In genomic region chr19:4119716-4120487, GRCm38 (mm10) we compare ENCODE assay signal across 10 mouse cellular contexts. TPM values are rescaled to one million over a fixed set of nuclear protein-coding genes. Genes with fewer than 3 reads are reported as not detected.
A peak's percentile ranks its signal among the peaks of the same experiment; 100 is the strongest.
DNase-seq lines count a peak whose midpoint lies in the region; ATAC-seq and TF ChIP-seq lines count a peak whose summit lies in the region.
"Had no signal": no experiment of that assay in that cellular context is flagged by ENCODE, and none has a peak within 500 bp of the region (broad histone marks: within the 10 kb centered on the region; RNA-seq: fewer than 3 reads in every experiment).

No protein-coding gene starts in this region.

- DNase-seq in hindbrain, embryonic 10.5 days (ENCODE audit: low spot score), result no peak
- no peak for DNase-seq in hindbrain, embryonic 11.5 days (ENCODE audit: low spot score)
- DNase-seq in 416B (ENCODE audit: low read depth), result peak; percentile 93
- DNase-seq in liver, embryonic 14.5 days (ENCODE audit: low read depth in 3 of 3, low spot score in 3 of 3), result no peak
- no peak for DNase-seq in layer of hippocampus, postnatal 10 days (ENCODE audit: low spot score in 2 of 2)
- DNase-seq in embryo, embryonic 10.5 days (ENCODE audit: low spot score), result no peak
- DNase-seq: layer of hippocampus, adult 9-11 months had no signal

- peak overlapping the region; percentile 51 for H3K4me3 ChIP-seq in hindbrain, embryonic 10.5 days
- H3K4me3 ChIP-seq in hindbrain, embryonic 11.5 days (ENCODE audit: low read depth, low read length), result no peak overlapping the region
- H3K4me3 ChIP-seq in embryonic facial prominence, embryonic 13.5 days, result no peak overlapping the region
- no peak overlapping the region for H3K4me3 ChIP-seq in liver, embryonic 14.5 days (ENCODE audit: insufficient read depth in 1 of 2, low read depth in 2 of 2, low read length in 2 of 2)

- no peak overlapping the region for H3K27ac ChIP-seq in hindbrain, embryonic 10.5 days
- H3K27ac ChIP-seq in hindbrain, embryonic 11.5 days (ENCODE audit: low read depth, low read length), result no peak overlapping the region
- H3K27ac ChIP-seq in embryonic facial prominence, embryonic 13.5 days, result no peak overlapping the region
- no peak overlapping the region for H3K27ac ChIP-seq in liver, embryonic 14.5 days

- no peak overlapping the region for H3K9ac ChIP-seq in hindbrain, embryonic 11.5 days (ENCODE audit: low read depth, low read length)
- no peak overlapping the region for H3K9ac ChIP-seq in embryonic facial prominence, embryonic 13.5 days
- no peak overlapping the region for H3K9ac ChIP-seq in liver, embryonic 14.5 days (replicated peaks)

- H3K36me3 ChIP-seq in hindbrain, embryonic 10.5 days, result peaks cover 36% of the 10 kb centered on the region
- 0 out of 2 replicates have a peak, but pooled peaks cover 2% of the 10 kb centered on the region for H3K36me3 ChIP-seq in hindbrain, embryonic 11.5 days (ENCODE audit: control insufficient read depth, insufficient read depth, low read length)
- peaks cover 31% of the 10 kb centered on the region for H3K36me3 ChIP-seq in embryonic facial prominence, embryonic 13.5 days
- H3K36me3 ChIP-seq in liver, embryonic 14.5 days (replicated peaks; ENCODE audit: control insufficient read depth, insufficient read depth, low read depth), result peaks cover 13% of the 10 kb centered on the region; the same call in 1 of the 2 replicates

- no peak for ATAC-seq in hindbrain, embryonic 11.5 days (ENCODE audit: low FRiP score)
- no peak for ATAC-seq in embryonic facial prominence, embryonic 13.5 days (ENCODE audit: insufficient number of reproducible peaks, insufficient read depth, low FRiP score, low TSS enrichment, low read depth)
- no peak for ATAC-seq in liver, embryonic 14.5 days (ENCODE audit: insufficient read depth)
- ATAC-seq in granulocyte monocyte progenitor cell, adult 5-6 weeks (replicated peaks; ENCODE audit: poor library complexity, severe bottlenecking), result no peak

- peaks cover 9% of the 10 kb centered on the region for H3K27me3 ChIP-seq in hindbrain, embryonic 10.5 days (ENCODE audit: insufficient read depth, poor library complexity, severe bottlenecking)
- H3K27me3 ChIP-seq in hindbrain, embryonic 11.5 days (ENCODE audit: control insufficient read depth, insufficient read depth, low read length), result no peaks in the 10 kb centered on the region
- no peaks in the 10 kb centered on the region for H3K27me3 ChIP-seq in embryonic facial prominence, embryonic 13.5 days
- H3K27me3 ChIP-seq in liver, embryonic 14.5 days (ENCODE audit: control insufficient read depth, insufficient read depth, low read length), result no peaks in the 10 kb centered on the region

- no peak for TF ChIP-seq EP300 in liver, embryonic 14.5 days (IDR thresholded peaks at IDR 0.05; ENCODE audit: low read depth)

- H3K4me2 ChIP-seq in hindbrain, embryonic 11.5 days (replicated peaks; ENCODE audit: low read depth, low read length), result no peak overlapping the region
- H3K4me2 ChIP-seq in embryonic facial prominence, embryonic 13.5 days, result peak overlapping the region; percentile 61
- peak overlapping the region; percentile 80 for H3K4me2 ChIP-seq in liver, embryonic 14.5 days (ENCODE audit: low read depth)

- TF ChIP-seq CTCF in liver, embryonic 14.5 days (IDR thresholded peaks at IDR 0.05; ENCODE audit: low read depth), result no peak

- no peaks in the 10 kb centered on the region for H3K9me3 ChIP-seq in hindbrain, embryonic 10.5 days
- no peaks in the 10 kb centered on the region for H3K9me3 ChIP-seq in hindbrain, embryonic 11.5 days (ENCODE audit: control insufficient read depth, low read length)
- no peaks in the 10 kb centered on the region for H3K9me3 ChIP-seq in embryonic facial prominence, embryonic 13.5 days
- H3K9me3 ChIP-seq in liver, embryonic 14.5 days (ENCODE audit: control insufficient read depth, low read length), result no peaks in the 10 kb centered on the region

- WGBS in hindbrain, embryonic 10.5 days, result 90% methylated on average over 6 of the region's 6 CpGs
- WGBS in hindbrain, embryonic 11.5 days, result 90% methylated on average over 6 of the region's 6 CpGs
- 90% methylated on average over 6 of the region's 6 CpGs for WGBS in embryonic facial prominence, embryonic 13.5 days
- WGBS in liver, embryonic 14.5 days (ENCODE audit: insufficient replicate concordance), result 53% methylated on average over 6 of the region's 6 CpGs

- H3K4me1 ChIP-seq in hindbrain, embryonic 10.5 days (replicated peaks), result peaks cover 11% of the 10 kb centered on the region
- H3K4me1 ChIP-seq in hindbrain, embryonic 11.5 days (replicated peaks; ENCODE audit: control insufficient read depth, insufficient read depth, low read length), result 0 out of 2 replicates have a peak, but pooled peaks cover 3% of the 10 kb centered on the region
- H3K4me1 ChIP-seq in embryonic facial prominence, embryonic 13.5 days, result peaks cover 30% of the 10 kb centered on the region
- H3K4me1 ChIP-seq in liver, embryonic 14.5 days (replicated peaks; ENCODE audit: control insufficient read depth in 2 of 2, insufficient read depth in 2 of 2, low read length in 1 of 2), result peaks cover 32 to 40% of the 10 kb centered on the region in 2 experiments

RNA-seq across cellular contexts. Expression of gene Aip, which starts 5.8 kb away (rescaled TPM):
- polyA plus RNA-seq in hindbrain, embryonic 10.5 days (2016; fragmentation: Nextera tagmentation; extraction: Ambion mirVana), result 65.8 and 73.9 TPM in 2 replicates
- polyA plus RNA-seq in hindbrain, embryonic 11.5 days (2014; fragmentation: Nextera tagmentation; extraction: Ambion mirVana), result 65.7 and 67.4 TPM in 2 replicates
- 97.6 and 107 TPM in 2 replicates for polyA plus RNA-seq in embryonic facial prominence, embryonic 13.5 days (2015; fragmentation: Nextera tagmentation; extraction: Ambion mirVana)
- polyA plus RNA-seq in liver, embryonic 14.5 days (2012; rRNA removed), result 28.8 and 33.2 TPM in 2 replicates
- polyA plus RNA-seq in liver, embryonic 14.5 days (2014; fragmentation: Nextera tagmentation; extraction: Ambion mirVana), result 29.4 TPM in 2 replicates
- total RNA-seq in granulocyte monocyte progenitor cell, adult 5-6 weeks (2014; fragmentation: Nextera tagmentation), result 19.6 and 60.2 TPM in 2 replicates
- 31.3 and 38.6 TPM in 2 replicates for total RNA-seq in granulocyte monocyte progenitor cell, adult 5-6 weeks (2017)
- 10 to 100 TPM; 74.6 to 76.5 TPM for total RNA-seq in layer of hippocampus, postnatal 10 days (2021)

RNA-seq across cellular contexts. Expression of gene Gpr152, which starts 19.7 kb away (rescaled TPM):
- not detected in 2 replicates for polyA plus RNA-seq in hindbrain, embryonic 10.5 days (2016; fragmentation: Nextera tagmentation; extraction: Ambion mirVana)
- polyA plus RNA-seq in hindbrain, embryonic 11.5 days (2014; fragmentation: Nextera tagmentation; extraction: Ambion mirVana), result not detected in 2 replicates
- polyA plus RNA-seq in embryonic facial prominence, embryonic 13.5 days (2015; fragmentation: Nextera tagmentation; extraction: Ambion mirVana), result not detected in 2 replicates
- polyA plus RNA-seq in liver, embryonic 14.5 days (2012; rRNA removed), result not detected in 2 replicates
- polyA plus RNA-seq in liver, embryonic 14.5 days (2014; fragmentation: Nextera tagmentation; extraction: Ambion mirVana), result not detected in 2 replicates
- not detected in 2 replicates for total RNA-seq in granulocyte monocyte progenitor cell, adult 5-6 weeks (2014; fragmentation: Nextera tagmentation)
- total RNA-seq in granulocyte monocyte progenitor cell, adult 5-6 weeks (2017), result not detected in 2 replicates
- not detected for total RNA-seq in layer of hippocampus, postnatal 10 days (2021)
- polyA plus RNA-seq: neural tube, embryonic 14.5 days had no signal

RNA-seq across cellular contexts. Expression of gene Pitpnm1, which starts 20.1 kb away (rescaled TPM):
- polyA plus RNA-seq in hindbrain, embryonic 10.5 days (2016; fragmentation: Nextera tagmentation; extraction: Ambion mirVana), result 8.5 and 19.9 TPM in 2 replicates
- 12.2 and 15.4 TPM in 2 replicates for polyA plus RNA-seq in hindbrain, embryonic 11.5 days (2014; fragmentation: Nextera tagmentation; extraction: Ambion mirVana)
- 6.4 and 8.3 TPM in 2 replicates for polyA plus RNA-seq in embryonic facial prominence, embryonic 13.5 days (2015; fragmentation: Nextera tagmentation; extraction: Ambion mirVana)
- polyA plus RNA-seq in liver, embryonic 14.5 days (2012; rRNA removed), result 6.1 and 7.1 TPM in 2 replicates
- 3.4 TPM in 2 replicates for polyA plus RNA-seq in liver, embryonic 14.5 days (2014; fragmentation: Nextera tagmentation; extraction: Ambion mirVana)
- total RNA-seq in granulocyte monocyte progenitor cell, adult 5-6 weeks (2014; fragmentation: Nextera tagmentation), result 11.3 and 16.8 TPM in 2 replicates
- total RNA-seq in granulocyte monocyte progenitor cell, adult 5-6 weeks (2017), result 4.5 and 24.3 TPM in 2 replicates
- total RNA-seq in layer of hippocampus, postnatal 10 days (2021), result 100 to 1,000 TPM; 178 to 201 TPM

RNA-seq across cellular contexts. Expression of gene Cdk2ap2, which starts 22.9 kb away (rescaled TPM):
- polyA plus RNA-seq in hindbrain, embryonic 10.5 days (2016; fragmentation: Nextera tagmentation; extraction: Ambion mirVana), result 90.5 and 93.3 TPM in 2 replicates
- polyA plus RNA-seq in hindbrain, embryonic 11.5 days (2014; fragmentation: Nextera tagmentation; extraction: Ambion mirVana), result 74.4 and 84.3 TPM in 2 replicates
- 55.6 and 62.3 TPM in 2 replicates for polyA plus RNA-seq in embryonic facial prominence, embryonic 13.5 days (2015; fragmentation: Nextera tagmentation; extraction: Ambion mirVana)
- polyA plus RNA-seq in liver, embryonic 14.5 days (2012; rRNA removed), result 52.5 and 64.8 TPM in 2 replicates
- 99.9 and 101 TPM in 2 replicates for polyA plus RNA-seq in liver, embryonic 14.5 days (2014; fragmentation: Nextera tagmentation; extraction: Ambion mirVana)
- total RNA-seq in granulocyte monocyte progenitor cell, adult 5-6 weeks (2014; fragmentation: Nextera tagmentation), result 119 and 155 TPM in 2 replicates
- total RNA-seq in granulocyte monocyte progenitor cell, adult 5-6 weeks (2017), result 33.7 and 36.5 TPM in 2 replicates
- total RNA-seq in layer of hippocampus, postnatal 10 days (2021), result 10 to 100 TPM; 21.5 to 23.6 TPM

RNA-seq across cellular contexts. Expression of gene Cabp4, which starts 23.9 kb away (rescaled TPM):
- polyA plus RNA-seq in hindbrain, embryonic 10.5 days (2016; fragmentation: Nextera tagmentation; extraction: Ambion mirVana), result 0.12 TPM in 1 of 2 replicates, not detected in the other
- not detected in 2 replicates for polyA plus RNA-seq in hindbrain, embryonic 11.5 days (2014; fragmentation: Nextera tagmentation; extraction: Ambion mirVana)
- polyA plus RNA-seq in embryonic facial prominence, embryonic 13.5 days (2015; fragmentation: Nextera tagmentation; extraction: Ambion mirVana), result not detected in 2 replicates
- 0.03 and 0.15 TPM in 2 replicates for polyA plus RNA-seq in liver, embryonic 14.5 days (2012; rRNA removed)
- polyA plus RNA-seq in liver, embryonic 14.5 days (2014; fragmentation: Nextera tagmentation; extraction: Ambion mirVana), result not detected in 2 replicates
- total RNA-seq in granulocyte monocyte progenitor cell, adult 5-6 weeks (2014; fragmentation: Nextera tagmentation), result not detected in 2 replicates
- not detected in 2 replicates for total RNA-seq in granulocyte monocyte progenitor cell, adult 5-6 weeks (2017)
- under 1 TPM in 1 of 2 experiments, not detected in 1; 0.30 TPM for total RNA-seq in layer of hippocampus, postnatal 10 days (2021)
